9 mouse cellular contexts compared by ENCODE assay signal in the genomic region with DNA sequence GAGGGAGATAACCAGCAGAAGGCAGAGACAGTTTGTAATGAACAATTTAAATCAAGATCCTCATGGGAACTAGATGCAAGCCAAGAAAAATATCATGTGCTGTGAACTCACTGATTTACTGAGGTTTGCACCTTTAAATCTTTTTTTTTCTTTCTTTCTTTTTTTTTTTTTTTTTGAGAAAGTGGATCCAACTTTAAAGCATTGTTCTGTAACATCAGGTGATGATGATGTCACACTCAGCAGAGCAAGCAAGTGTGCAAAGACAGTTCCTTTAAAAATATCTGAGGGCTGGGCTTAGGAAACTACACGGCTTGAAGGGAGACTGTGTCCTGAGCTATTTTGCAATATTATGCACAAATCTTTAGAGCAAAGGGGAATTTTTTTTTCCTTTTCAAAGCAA.
DNase-seq lines count a peak whose midpoint lies in the region; ATAC-seq and TF ChIP-seq lines count a peak whose summit lies in the region.
"Had no signal": no experiment of that assay in that cellular context is flagged by ENCODE, and none has a peak within 500 bp of the region (broad histone marks: within the 10 kb centered on the region; RNA-seq: fewer than 3 reads in every experiment).

No protein-coding gene starts in this region.

- H3K4me1 ChIP-seq in kidney, postnatal 0 days (replicated peaks; ENCODE audit: insufficient read depth, low read length): 0 out of 2 replicates have a peak, but pooled peaks cover 5% of the 10 kb centered on the region
- peaks cover 22% of the 10 kb centered on the region for H3K4me1 ChIP-seq in embryonic facial prominence, embryonic 14.5 days (ENCODE audit: control insufficient read depth, insufficient read depth, low read length)
- peaks cover 37% of the 10 kb centered on the region for H3K4me1 ChIP-seq in hindbrain, embryonic 15.5 days (replicated peaks)
- peaks cover 47% of the 10 kb centered on the region for H3K4me1 ChIP-seq in neural tube, embryonic 13.5 days (replicated peaks)

- WGBS in kidney, postnatal 0 days: 10% methylated on average over 1 of the region's 1 CpGs
- 4% methylated on average over 1 of the region's 1 CpGs for WGBS in embryonic facial prominence, embryonic 14.5 days
- 7% methylated on average over 1 of the region's 1 CpGs for WGBS in hindbrain, embryonic 15.5 days
- WGBS in neural tube, embryonic 13.5 days: 4% methylated on average over 1 of the region's 1 CpGs

- intact Hi-C loops in left cerebral cortex, postnatal 10 days (cut with DNase I): no loop called here

- H3K9ac ChIP-seq in kidney, postnatal 0 days (ENCODE audit: low read depth, low read length): no peak overlapping the region
- H3K9ac ChIP-seq in embryonic facial prominence, embryonic 14.5 days (ENCODE audit: low read depth, low read length): peak overlapping the region; percentile 2
- no peak overlapping the region for H3K9ac ChIP-seq in hindbrain, embryonic 15.5 days
- peak overlapping the region; percentile 65 for H3K9ac ChIP-seq in neural tube, embryonic 13.5 days

- no peak for ATAC-seq in kidney, postnatal 0 days (replicated peaks; ENCODE audit: low FRiP score, low read depth)
- no peak for ATAC-seq in embryonic facial prominence, embryonic 14.5 days (ENCODE audit: low read depth)
- no peak for ATAC-seq in hindbrain, embryonic 15.5 days (ENCODE audit: low FRiP score, low read depth)
- no peak for ATAC-seq in neural tube, embryonic 13.5 days (ENCODE audit: low read depth)

- H3K4me2 ChIP-seq in kidney, postnatal 0 days (ENCODE audit: low read length): 0 out of 2 replicates have a peak overlapping the region, but pooled peaks have one; percentile 14
- peak overlapping the region; percentile 43 for H3K4me2 ChIP-seq in embryonic facial prominence, embryonic 14.5 days (ENCODE audit: low read depth, low read length)
- peak overlapping the region; percentile 45 for H3K4me2 ChIP-seq in hindbrain, embryonic 15.5 days
- peak overlapping the region; percentile 54 for H3K4me2 ChIP-seq in neural tube, embryonic 13.5 days

- no peak overlapping the region for H3K4me3 ChIP-seq in kidney, postnatal 0 days (replicated peaks; ENCODE audit: low read depth, low read length)
- peak overlapping the region; percentile 13 for H3K4me3 ChIP-seq in embryonic facial prominence, embryonic 14.5 days (ENCODE audit: low read depth, low read length)
- peak overlapping the region; percentile 23 for H3K4me3 ChIP-seq in hindbrain, embryonic 15.5 days
- peak overlapping the region; percentile 34 for H3K4me3 ChIP-seq in neural tube, embryonic 13.5 days

- no peak for DNase-seq in kidney, postnatal 0 days (ENCODE audit: low spot score)
- DNase-seq in kidney, postnatal 25 days: no peak
- DNase-seq in embryonic facial prominence, embryonic 14.5 days (ENCODE audit: low spot score): peak; percentile 67
- DNase-seq in spleen, adult 12 weeks (ENCODE audit: low spot score): no peak
- no peak for DNase-seq in ovary, postnatal 36 days (ENCODE audit: low spot score)
- DNase-seq in left cerebral cortex, postnatal 10 days (ENCODE audit: extremely low spot score in 1 of 2, low spot score in 2 of 2): no peak

- no peaks in the 10 kb centered on the region for H3K36me3 ChIP-seq in kidney, postnatal 0 days (ENCODE audit: insufficient read depth, low read length)
- H3K36me3 ChIP-seq in embryonic facial prominence, embryonic 14.5 days (ENCODE audit: control insufficient read depth, insufficient read depth, low read length): no peaks in the 10 kb centered on the region
- no peaks in the 10 kb centered on the region for H3K36me3 ChIP-seq in hindbrain, embryonic 15.5 days
- no peaks in the 10 kb centered on the region for H3K36me3 ChIP-seq in neural tube, embryonic 13.5 days
- H3K36me3 ChIP-seq: G1E had no signal

- no peaks in the 10 kb centered on the region for H3K9me3 ChIP-seq in kidney, postnatal 0 days (replicated peaks; ENCODE audit: low read length)
- no peaks in the 10 kb centered on the region for H3K9me3 ChIP-seq in embryonic facial prominence, embryonic 14.5 days (ENCODE audit: control insufficient read depth, low read length)
- H3K9me3 ChIP-seq in hindbrain, embryonic 15.5 days: no peaks in the 10 kb centered on the region
- H3K9me3 ChIP-seq in neural tube, embryonic 13.5 days: no peaks in the 10 kb centered on the region
- H3K9me3 ChIP-seq: G1E had no signal

- H3K27ac ChIP-seq in kidney, postnatal 0 days: no peak overlapping the region
- H3K27ac ChIP-seq in embryonic facial prominence, embryonic 14.5 days (replicated peaks; ENCODE audit: low read depth, low read length): peak overlapping the region; percentile 80
- H3K27ac ChIP-seq in hindbrain, embryonic 15.5 days (replicated peaks): peak overlapping the region; percentile 76
- H3K27ac ChIP-seq in neural tube, embryonic 13.5 days (replicated peaks): peak overlapping the region; percentile 86

- H3K27me3 ChIP-seq in kidney, postnatal 0 days (ENCODE audit: insufficient read depth, low read length): no peaks in the 10 kb centered on the region
- no peaks in the 10 kb centered on the region for H3K27me3 ChIP-seq in embryonic facial prominence, embryonic 14.5 days (replicated peaks; ENCODE audit: control insufficient read depth, insufficient read depth, low read length)
- no peaks in the 10 kb centered on the region for H3K27me3 ChIP-seq in hindbrain, embryonic 15.5 days
- H3K27me3 ChIP-seq in neural tube, embryonic 13.5 days: no peaks in the 10 kb centered on the region

- TF ChIP-seq CTCF in kidney, postnatal 0 days (IDR thresholded peaks at IDR 0.05; ENCODE audit: low read depth): no peak

Comparison
In these comparisons a context has a peak if more than half of its experiments do, and no peak if none do; other contexts are left out.
1. H3K9ac ChIP-seq: peak in embryonic facial prominence, embryonic 14.5 days (single experiment) and neural tube, embryonic 13.5 days (single experiment); none in kidney, postnatal 0 days (single experiment) and hindbrain, embryonic 15.5 days (single experiment).
2. Peak in every context shown above with its lines, with median percentiles within 50 percentile points of each other: H3K4me2 ChIP-seq.